Mouse (Mus musculus): ENCODE measurements around the gene Gm11037. TPM values are rescaled to one million over a fixed set of nuclear protein-coding genes. Genes with fewer than 3 reads are reported as not detected.

The Gm11037 gene
- total RNA-seq, 1 experiment from 2014 or later, result not detected

DNA sequence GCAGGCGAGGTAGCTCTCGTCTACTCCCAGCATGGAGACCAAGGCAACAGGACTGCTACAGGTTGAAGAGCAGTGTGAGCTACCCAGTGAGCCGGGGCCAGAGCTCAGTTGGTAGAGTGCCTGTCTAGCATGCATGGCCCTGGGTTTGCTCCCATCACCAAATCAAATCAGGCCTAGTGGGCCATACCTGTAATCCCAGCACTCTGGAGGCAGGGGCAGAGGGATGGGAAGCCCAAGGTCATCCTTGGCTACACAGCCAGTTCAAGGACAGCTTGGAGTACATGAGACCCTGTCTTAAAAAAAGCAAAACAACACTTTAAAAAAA lies 15.9 kb downstream of the Gm11037 start:
- no peak for DNase-seq

DNA sequence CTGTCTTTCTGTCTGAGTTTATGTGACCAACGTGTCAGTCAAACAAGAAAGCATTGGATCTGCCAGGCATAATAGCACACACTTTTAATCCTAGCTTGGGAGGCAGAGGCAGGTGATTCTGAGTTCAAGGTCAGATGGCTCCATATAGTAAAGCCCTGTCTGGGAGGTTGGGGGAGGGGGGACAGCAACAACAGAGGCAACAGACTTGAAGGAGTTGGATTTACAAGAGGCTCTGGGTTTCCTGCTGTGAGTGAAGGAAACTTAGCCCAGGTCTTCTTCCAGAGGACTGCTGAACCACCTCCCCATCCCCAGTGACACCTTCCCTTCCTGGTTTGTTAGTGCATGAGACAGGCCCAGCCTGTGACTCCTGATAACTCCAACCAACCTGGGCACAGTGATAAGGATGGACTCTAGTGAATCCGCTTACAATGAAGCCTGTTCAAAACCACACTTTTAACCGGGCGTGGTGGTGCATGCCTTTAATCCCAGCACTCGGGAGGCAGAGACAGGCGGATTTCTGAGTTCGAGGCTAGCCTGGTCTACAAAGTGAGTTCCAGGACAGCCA lies 19.0 kb downstream of the Gm11037 start:
- no peak for DNase-seq

DNA sequence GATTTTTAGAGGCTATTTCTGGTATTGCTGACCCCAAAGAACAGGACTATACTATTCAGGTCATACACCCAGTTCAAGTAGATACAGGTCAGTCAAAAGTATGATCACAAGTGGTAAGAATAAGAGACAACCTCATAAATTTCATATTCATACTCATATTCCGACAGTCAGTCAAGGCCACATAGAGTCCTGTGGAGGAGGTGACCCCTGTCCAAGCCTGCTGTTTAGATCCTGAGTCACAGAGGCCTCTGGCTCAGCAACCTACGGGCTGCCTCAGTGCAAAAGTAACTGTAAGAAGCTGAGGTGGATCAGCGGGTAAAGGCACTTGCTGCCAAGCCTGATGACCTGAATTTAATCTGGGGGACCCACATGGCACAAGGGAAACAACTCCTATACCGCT lies 20.7 kb downstream of the Gm11037 start:
- no peak for DNase-seq

DNA sequence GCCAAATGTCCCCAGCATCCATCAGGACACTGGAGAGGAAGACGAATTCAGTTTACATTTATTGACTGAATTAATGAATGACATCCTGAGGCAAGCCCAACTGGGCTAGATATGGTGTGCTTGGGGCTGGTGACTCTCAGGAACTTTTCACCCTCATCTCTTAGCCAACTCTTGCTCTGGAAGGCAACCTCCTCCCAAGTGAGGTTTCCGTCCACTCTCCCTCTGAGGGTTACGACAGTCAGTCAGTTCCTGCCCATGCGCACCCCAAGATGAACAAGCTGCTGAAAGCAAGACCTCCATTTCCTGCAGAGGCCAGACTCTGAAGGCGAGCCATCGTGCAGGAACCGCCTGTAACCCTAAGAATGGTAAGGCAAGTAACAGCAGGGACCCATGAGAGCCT lies 23.7 kb downstream of the Gm11037 start:
- DNase-seq, result no peak

DNA sequence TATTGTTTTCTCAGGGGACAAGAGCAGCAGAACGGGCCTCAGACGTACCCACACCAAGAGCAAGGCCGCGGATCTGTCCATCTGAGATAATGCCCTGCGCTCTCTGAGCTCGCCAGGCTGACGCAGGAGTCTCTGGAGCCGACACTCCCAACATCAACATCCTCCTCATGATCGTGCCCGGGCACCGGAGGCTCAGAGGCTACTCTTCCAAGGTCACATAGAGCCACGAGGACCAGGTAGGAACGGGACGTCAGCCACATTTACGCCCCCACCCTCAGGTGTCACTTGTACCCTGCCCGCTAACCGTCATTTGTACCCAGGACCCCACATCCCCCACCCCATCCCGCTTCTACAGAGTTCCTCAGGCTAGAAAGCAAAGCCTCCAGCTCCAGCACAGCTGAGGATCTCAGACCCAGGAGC lies 26.2 kb downstream of the Gm11037 start:
- DNase-seq, result peak; percentile 57

DNA sequence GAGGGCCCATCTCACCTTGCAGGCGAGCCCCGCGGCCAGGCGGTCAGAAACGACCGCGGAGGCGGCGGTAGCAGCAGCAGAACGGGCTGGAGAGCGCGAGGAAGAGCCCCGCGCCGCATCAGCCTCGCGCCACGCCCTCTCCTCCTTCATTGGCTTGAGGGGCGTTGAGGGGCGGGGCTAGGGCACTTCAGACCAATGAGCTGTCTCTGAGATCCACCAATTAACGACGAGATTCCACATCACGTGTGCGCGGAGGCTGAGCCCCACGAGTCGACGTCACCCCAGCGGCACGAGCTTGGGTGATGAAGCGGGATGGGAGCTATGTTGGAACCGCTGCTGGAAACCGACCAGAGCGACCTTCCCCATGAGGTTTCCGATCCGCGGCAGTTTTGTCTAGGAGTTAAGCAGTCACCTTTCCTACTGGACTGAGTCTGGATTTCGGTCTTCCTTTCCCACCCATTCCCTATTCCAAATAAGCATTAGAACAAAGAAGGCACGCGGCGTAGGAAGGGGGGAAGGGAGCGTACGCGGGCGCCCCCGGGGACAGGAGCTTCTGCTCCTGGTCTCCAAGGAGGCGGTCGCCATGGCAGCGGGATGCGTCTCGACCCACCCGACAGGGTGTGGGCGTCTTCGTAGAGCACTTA lies 26.8 kb downstream of the Gm11037 start, which contains the start of gene 1700037H04Rik:
Gene 1700037H04Rik (minus strand): TSS at position 144 of the 644 bp plus-strand sequence.
- DNase-seq, result peak; percentile 98

DNA sequence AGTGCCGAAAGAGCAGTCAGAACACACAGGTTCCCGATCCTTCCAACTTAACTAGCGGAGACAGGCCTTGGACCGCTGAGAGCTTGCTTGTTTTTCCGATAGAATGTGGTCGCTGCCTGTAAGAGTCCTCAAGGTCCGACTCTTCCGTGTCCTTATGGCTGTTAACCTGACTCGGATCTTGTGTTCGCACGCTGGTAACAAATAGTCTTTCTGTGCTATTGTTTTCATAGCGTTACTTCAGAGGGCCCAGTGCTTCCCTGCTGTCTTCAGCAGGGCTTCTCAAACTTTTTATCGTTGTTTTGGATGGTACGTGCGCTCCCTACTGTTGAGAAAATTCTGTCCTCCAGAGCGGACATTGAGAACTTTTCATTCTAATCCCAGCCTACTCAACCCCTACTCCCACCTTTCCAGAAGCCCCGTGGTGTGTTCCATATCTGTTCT lies 27.4 kb downstream of the Gm11037 start:
- DNase-seq, result no peak

DNA sequence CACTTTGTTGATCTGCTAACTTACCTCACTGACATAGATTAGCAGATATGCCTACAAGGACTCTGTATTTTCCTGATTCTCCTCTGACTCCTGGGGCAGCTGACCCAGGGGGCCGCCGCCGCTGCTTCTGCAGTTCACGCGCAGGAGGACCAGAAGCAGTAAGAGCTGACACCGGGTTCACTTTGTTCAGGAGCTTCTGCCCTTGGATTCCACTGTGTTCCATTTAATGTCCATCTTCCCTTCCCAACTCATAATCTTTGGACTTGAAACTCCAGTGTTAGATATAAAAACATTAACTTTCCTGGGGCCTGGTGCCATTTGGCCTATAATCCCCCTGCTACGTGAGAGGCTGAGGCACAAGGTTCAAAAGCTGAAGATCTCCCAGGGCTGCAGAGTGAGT lies 30.6 kb downstream of the Gm11037 start:
- no peak for DNase-seq

DNA sequence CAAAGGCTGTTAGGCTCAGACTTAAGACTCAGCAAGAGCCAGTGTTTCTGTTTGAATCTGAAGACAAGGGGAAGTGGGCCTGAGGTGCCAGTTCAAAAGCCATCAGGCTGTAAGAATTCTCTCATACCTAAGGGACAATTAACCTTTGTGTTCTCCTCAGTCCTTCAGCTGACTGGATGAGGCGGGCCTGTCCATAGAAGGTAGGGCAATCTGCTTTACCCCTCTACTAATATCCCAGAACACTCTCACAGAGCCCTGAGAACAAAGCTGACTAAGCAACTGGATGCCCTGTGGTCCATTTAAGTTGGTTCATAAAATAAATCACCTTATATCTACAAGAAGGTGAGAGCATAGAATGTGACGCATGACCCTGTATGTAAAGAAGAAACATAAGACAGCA lies 32.9 kb downstream of the Gm11037 start:
- no peak for DNase-seq

DNA sequence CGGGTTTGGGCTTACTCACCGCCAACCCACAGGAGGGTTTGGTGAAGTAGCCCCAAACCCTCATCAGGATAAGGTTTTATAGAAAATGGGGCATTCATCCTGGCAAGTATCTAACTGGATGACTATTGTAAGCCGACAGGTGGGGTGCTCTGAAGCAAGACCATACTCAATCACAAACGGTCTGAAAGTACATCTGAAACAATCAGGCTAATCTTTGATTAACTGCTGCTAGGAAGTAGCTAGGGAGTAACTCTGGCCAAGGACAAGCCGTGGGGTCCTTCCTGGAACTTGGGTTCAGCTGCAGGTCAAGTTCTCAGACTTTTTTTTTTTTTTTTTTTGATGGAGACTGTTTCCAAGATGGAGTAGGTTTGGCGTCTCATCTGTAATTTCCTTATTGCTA lies 34.7 kb downstream of the Gm11037 start:
- DNase-seq, result no peak

DNA sequence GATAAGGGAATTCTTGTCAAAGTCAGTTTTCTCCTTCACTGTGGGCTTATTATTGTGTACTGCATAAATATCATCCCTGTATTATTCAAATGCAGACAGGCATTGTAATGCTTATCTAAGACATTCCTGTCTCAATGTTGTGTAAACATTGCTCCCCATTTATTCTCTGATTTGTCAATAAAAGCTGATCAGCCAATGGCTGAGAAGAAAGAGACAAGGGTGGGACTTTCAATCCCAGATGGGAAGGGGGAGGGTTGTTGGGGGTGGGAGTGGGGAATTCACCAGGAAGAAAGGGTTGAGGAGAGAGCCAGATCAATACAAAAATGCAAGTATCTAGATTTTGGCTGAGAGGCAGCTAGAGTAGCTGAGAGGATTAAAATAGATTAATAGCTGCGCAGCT lies 35.6 kb downstream of the Gm11037 start:
- DNase-seq, result no peak

DNA sequence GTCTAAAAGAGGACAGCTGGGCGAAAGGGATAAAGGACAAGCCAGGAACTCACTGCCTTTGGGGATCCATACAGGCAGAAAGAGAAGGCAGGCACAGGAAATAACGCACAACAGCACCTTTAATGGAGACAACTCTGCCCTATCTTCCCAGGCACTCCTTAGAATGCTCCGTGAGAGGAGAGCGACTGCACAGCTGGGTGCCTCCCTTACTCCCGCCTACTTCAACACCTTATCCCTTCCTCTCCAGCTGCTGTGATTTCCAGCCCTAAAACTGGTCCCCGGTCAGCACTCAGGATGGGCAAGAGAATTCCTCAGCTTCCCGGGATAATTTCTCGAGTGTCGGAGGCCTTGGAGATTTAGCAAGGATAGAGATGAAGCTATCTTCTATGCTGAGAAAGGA lies 37.6 kb downstream of the Gm11037 start:
- DNase-seq, result no peak

DNA sequence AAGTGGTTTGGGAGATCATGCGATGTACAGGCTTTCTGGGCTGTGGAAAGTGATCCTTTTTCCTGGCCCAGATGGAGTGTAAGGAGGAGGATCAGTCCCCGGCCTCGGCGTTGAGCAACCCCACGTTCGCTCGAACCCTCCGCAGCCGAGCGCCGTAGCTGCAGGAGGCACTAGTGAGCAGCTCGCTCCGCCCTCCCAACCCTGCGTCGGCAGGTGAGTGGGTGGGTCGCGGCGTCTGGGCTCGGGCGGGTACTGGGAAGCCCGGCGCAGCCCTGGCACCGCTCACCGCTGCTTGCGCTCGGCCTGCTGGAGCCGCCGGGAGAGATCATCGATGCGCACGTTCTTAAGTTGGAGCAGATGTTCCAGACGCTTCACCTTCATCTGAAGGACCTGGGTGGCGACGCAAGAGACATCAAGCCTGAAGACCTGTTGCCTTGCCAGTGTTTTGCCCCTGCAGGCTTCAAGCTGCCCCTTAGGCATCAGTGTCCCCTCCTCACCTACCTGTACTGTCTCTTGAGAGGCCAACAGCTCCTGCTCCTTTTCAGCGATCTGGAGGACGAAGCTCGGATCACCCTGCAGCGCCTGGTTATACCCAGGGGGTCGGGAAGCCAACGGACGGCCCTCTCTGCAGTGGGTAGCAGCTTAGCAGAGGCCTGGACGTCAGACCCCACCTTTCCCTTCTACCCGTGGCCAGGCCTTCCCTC lies 38.3 kb downstream of the Gm11037 start:
- DNase-seq, result peak; percentile 84

DNA sequence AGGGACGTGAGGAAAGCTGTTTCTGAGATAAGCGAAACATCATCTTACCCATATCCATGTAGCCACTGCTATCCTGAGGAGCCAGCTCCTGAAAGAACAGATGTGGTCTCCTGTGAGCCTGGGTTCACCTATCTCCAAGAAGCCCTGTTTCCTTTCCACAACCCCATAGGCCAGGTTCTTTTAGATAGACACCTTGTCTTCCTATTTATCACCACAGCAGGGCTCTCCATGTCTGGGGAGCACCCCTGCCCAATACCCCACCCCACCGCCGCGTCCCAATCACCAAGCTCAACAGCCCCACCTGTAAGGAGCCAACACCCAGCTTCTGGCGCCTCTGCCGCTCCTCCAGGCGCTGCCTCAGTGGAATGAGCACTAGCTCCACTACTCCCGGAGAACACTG lies 39.0 kb downstream of the Gm11037 start:
- no peak for DNase-seq

DNA sequence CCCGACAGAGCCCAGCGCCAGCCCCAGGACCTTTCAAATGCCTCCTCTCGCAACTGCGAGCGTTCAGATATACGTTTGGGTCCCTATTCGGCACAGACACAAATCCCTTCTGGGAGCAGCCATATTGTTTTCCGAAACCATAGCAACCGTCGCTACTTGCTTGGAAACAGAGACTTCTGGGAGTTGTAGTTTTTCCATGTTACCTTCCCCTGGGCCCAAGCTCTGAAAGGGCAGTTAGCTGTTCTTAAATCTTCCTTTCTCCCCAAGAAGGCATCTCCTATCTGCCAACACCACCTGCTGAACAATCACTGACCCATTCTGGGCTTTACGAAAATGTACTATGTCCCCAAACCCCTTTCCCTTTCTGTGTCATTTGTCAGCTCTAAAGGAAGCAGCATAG lies 41.4 kb downstream of the Gm11037 start:
- DNase-seq, result peak; percentile 70

DNA sequence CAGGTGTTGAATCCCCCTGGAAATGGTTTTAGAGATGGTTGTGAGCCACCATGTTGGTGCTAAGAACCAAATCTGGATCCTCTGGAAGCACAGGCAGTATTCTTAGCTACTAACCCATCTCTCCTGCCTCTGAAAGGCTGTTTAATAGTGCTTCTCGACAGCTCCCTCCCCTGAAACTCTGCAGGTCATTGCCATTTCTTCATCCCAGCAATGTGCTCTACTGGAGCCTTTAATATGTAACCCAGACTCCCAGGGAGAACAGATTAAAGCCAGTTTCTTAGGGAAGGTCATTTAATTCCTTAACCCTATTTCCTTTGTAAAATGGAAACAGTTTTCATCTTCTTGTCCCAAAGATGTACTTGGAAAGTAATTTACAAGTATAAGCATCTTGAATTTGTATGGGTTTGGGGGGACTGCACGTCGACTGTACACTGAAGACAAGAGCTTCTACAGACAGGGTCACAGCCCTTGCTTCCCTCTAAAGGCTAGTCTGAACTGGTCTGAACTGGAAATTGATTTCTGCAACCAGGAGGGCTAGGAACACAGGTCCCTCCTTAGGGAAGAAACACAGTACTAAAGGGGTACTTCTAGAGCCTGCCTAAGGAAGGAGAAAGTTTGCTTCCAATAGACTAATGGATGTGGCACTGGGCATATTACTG lies 42.1 kb downstream of the Gm11037 start:
- DNase-seq, result no peak

DNA sequence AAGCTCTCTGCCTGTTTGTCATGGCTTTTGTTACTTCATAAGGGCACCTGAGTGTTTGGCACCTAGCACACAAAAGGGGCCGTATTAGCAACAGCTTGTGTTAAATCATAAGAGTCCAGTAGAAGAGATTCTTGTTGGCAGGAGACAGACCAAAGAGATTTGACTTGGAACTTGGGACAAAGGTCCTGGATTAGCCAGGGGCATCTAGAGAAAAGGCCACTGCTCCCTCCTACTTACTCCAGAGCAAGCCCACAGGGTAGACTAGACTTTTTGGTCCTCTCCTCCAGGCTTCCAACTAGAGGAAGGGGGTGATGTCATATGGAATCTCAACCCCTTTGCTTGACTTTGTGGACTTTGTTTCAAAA lies 42.6 kb downstream of the Gm11037 start:
- no peak for DNase-seq

DNA sequence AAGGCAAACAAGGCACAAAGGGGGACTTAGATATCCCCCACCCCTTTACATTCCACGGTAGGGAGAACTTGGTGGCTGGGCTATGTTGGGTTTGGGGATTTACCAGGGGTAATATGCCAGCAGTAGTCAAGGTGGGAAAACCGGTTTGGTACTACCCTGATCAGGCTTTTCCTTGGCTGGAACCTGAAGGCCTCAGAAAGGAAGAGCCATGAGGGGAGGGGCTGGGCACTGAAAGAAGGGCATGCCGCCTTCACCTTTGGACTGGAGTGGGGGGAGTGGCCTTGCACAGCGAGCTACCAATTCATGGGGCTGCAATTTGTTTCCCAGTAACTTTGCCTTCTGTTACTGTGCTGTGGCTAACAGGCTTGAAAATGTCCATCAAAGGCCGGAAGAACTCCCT lies 43.2 kb downstream of the Gm11037 start:
- peak; percentile 43 for DNase-seq

DNA sequence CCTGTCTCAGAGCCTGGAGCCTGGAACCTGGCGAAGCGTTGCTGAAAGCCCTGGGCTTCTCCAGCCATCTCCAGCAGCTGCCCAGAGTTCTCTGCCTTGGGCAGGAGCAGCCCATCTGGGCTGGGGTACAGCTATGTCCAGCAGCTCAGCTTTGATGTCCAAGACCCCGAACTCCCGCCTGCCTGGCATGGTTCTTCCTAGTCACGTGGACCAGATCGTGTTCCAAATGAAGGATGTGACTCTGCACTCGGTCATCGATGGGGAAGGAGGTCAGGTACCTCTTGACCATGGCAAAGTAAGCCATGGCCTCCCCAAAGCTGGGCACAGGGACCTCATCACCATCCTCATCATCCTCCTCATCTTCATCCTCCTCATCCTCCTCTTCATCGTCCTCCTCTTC lies 44.6 kb downstream of the Gm11037 start:
- no peak for DNase-seq

DNA sequence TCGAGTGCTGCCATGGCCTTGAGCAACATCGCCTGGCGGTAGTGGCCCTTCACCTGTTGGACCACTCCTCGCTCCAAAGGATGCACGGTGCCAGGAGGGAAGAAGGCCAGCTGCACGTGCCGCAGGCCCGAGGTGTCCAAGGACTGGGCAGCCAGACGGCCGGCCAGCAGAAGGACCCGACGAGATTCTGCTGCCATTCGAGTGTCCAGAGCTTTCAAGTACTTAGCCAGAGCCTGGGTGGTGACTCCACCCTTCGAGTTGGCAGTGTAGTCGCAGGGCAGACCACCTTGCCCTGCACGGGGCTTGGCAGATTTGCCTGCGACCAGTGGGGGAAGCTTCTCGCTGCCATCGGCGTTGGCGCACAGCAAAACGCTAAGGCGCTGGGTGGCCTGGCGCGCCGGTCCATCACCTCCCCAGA lies 45.5 kb downstream of the Gm11037 start:
- DNase-seq, result peak; percentile 41

DNA sequence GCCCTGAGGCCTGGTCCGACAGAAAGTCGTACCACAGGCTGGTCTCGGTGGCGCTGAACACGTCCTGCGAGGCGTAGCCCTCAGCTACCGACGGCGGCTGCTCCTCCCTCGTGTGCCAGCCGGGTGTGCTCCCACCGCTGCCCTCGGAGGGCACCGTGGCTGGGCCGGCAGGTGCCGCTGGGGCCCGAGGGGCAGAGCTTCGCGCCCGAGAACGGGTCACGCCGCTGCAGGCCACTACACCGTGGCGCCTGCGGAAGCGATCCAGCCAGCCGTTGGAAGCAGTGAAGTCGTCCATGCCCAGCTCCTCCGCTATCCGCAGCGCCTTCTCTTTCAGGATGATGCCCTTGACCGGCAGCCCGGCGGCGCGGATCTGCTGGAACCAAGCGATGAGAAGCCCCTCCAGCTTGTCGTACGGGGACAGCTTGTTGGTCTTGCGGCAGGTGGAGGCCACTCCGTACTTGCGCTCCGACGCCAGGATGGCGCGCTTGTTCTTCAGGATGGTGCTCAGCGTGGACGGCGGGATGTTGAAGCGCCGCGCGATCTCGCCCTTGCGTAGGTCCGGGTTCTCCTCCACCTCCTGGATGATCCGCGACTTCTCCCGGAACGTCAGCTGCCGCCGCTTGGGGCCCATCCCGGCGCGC lies 46.1 kb downstream of the Gm11037 start:
- DNase-seq, result peak; percentile 82

DNA sequence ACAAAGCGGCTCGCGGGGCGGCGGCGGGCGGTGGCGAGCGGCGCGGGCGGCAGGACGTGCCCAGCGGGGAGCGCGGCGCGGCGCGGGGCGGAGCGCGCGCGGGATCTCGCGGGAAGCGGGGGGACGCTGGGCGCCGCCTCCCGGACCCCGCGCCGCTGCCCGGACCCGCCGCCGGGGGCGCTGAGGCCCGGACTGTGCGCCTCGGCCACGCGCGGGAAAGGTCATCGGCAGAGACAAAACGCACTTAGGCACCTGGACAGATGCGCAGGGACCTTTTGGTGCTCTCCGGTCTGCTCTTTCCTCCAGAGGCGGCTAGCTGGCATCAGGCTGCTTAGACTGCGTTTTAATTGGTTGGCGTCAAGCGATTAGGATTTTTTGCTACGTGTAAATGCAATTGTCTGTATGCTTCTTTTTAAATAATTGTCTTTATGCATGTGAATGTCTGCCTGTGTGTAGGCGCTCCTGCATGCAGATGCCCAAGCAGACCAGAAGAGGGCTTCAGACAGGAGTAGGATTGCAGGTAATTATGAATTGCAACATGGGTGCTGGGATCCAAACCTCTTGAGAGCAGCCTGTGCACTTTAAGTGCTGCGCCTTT lies 46.8 kb downstream of the Gm11037 start, which contains the start of gene Cenpb:
Gene Cenpb (minus strand): TSS at position 78 of the 598 bp plus-strand sequence.
- DNase-seq, result peak; percentile 92

Data from adrenal gland, postnatal 14 days (tissue).